Mouse (Mus musculus) G1E (cell line): Measurements from ENCODE around the gene Gucd1.
"Not testable (repeated sequence)": the region's sequence is repeated elsewhere in the genome, so short reads cannot be mapped to it uniquely, and the experiment has no call there.

Source experiments
- CTCF ChIP-seq: IDR thresholded peaks from 2 replicates; pipeline ENCODE4 v1.5.1; 2012; ENCODE audit warnings: low read depth, low read length, inconsistent platforms, mixed read lengths
- GATA1 ChIP-seq: IDR thresholded peaks from 2 replicates; pipeline ENCODE4 v1.6.1; 2012; ENCODE audit warnings: borderline replicate concordance, low read length, inconsistent platforms, mixed read lengths

GRCm38 (mm10) chr10:75373655-75374351 is 144.0 kb downstream of the Gucd1 start:
- TF ChIP-seq CTCF, GATA1: not testable (repeated sequence)
